Mouse (Mus musculus) bone marrow macrophage, adult 2 months (primary cell): ENCODE measurements at regions not wholly inside any gene's neighbourhood (a gene's known extent, or its start where the extent isn't known, plus 50 kb on each side); places are given as distances from the start of the nearest gene placed in this dataset.

Experiments used
- CTCF ChIP-seq: IDR thresholded peaks from 2 replicates; pipeline ENCODE4 v1.5.1; 2012; ENCODE audit warnings: low read depth, mild to moderate bottlenecking, low read length, moderate library complexity
- POLR2A ChIP-seq: IDR thresholded peaks from 2 replicates; pipeline ENCODE4 v1.6.1; 2012; ENCODE audit warnings: mild to moderate bottlenecking, low read depth, low read length, borderline replicate concordance

GRCm38 (mm10) chr17:29773339-29773738 is 56.5 kb upstream of the Ccdc167 start:
- TF ChIP-seq CTCF (peak; percentile 32; the same call in 1 of the 2 replicates), POLR2A (no peak)
